Mouse (Mus musculus): ENCODE data around the gene Cfhr2.
"Not testable (repeated sequence)": the region's sequence is repeated elsewhere in the genome, so short reads cannot be mapped to it uniquely, and the experiment has no call there.

Cfhr2 gene

GRCm38 (mm10) chr1:139858548-139858947 is at the start of gene Cfhr2:
Cfhr2 (minus strand) TSS chr1:139858702.
- no peak for DNase-seq (ENCODE audit: low spot score in 2 of 2)

GRCm38 (mm10) chr1:139863751-139864150 is 5.2 kb upstream of the Cfhr2 start:
- DNase-seq (ENCODE audit: low spot score in 2 of 2), result no peak

- DNase-seq (ENCODE audit: low spot score in 2 of 2), result no peak
Observed at GRCm38 (mm10) chr1:139860176-139860575, 1.7 kb upstream of the Cfhr2 start.

GRCm38 (mm10) chr1:139839699-139840098 is 18.8 kb downstream of the Cfhr2 start:
- no peak for DNase-seq (ENCODE audit: low spot score in 2 of 2)

- DNase-seq (ENCODE audit: low spot score in 2 of 2), result no peak
Observed at GRCm38 (mm10) chr1:139839290-139839689, 19.2 kb downstream of the Cfhr2 start.

GRCm38 (mm10) chr1:139808594-139808993 is 49.9 kb downstream of the Cfhr2 start:
- no peak for DNase-seq (ENCODE audit: low spot score in 2 of 2)

- DNase-seq (ENCODE audit: low spot score in 2 of 2), result no peak
Observed at GRCm38 (mm10) chr1:139781143-139781542, 77.4 kb downstream of the Cfhr2 start, which contains the start of gene Gm4788. Gm4788 (minus strand) TSS chr1:139781243.

- DNase-seq (ENCODE audit: low spot score in 2 of 2), result not testable (repeated sequence)
Observed at GRCm38 (mm10) chr1:139769913-139770312, 88.6 kb downstream of the Cfhr2 start.
